Mouse (Mus musculus): ENCODE results near the gene Sgta. TPM values are rescaled to one million over a fixed set of nuclear protein-coding genes. Genes with fewer than 3 reads are reported as not detected.

Sgta gene
- polyA plus RNA-seq, 2 experiments = 38.4 to 43.8 TPM

DNA sequence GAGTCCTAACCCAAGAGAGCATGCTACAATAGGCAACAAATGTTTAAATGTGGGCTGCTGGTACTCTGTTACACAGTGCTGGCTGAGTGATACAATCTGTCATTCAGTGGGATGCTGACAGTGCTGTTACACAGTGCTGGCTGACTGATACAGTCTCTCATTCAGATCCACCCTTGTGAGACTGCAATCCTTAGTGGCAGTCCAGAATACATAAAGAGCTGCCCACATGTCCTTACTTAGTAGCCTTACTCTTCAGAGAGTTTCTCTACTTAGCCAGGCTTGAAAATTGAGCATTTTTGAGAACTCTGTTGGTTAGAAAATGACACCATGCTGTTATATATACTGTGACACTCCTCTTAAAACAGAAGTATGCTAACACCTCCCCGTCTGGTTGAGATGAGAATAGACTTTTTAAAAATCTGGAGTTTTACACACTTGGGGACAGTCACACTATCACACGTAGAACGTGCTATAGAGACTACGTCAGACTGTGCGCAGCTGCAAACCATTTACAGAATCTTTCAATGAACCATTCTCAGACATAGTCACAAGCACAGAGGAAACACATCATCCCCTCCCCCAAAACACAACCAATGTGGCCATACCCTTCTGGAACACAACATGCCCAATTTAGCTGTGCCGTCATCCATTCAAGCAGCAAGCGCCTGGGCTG lies 53.8 kb downstream of the Sgta start:
- Histone ChIP-seq H3K27ac (no peak overlapping the region), H3K27me3 (ENCODE audit: control insufficient read depth, insufficient read depth, low read length) (no peaks in the 10 kb centered on the region), H3K36me3 (replicated peaks; ENCODE audit: control insufficient read depth, insufficient read depth, low read depth) (no peaks in the 10 kb centered on the region), H3K9me3 (ENCODE audit: control insufficient read depth, low read length) (no peaks in the 10 kb centered on the region), H3K9ac (replicated peaks) (no peak overlapping the region), H3K4me2 (ENCODE audit: low read depth) (no peak overlapping the region), H3K4me1 (replicated peaks; ENCODE audit: control insufficient read depth in 2 of 2, insufficient read depth in 2 of 2, low read length in 1 of 2) (no peaks in the 10 kb centered on the region), H3K4me3 (ENCODE audit: insufficient read depth in 1 of 2, low read depth in 2 of 2, low read length in 2 of 2) (no peak overlapping the region)
- DNase-seq (ENCODE audit: low read depth in 3 of 3, low spot score in 3 of 3) = no peak
- TF ChIP-seq CTCF (IDR thresholded peaks at IDR 0.05; ENCODE audit: low read depth) (no peak), EP300 (IDR thresholded peaks at IDR 0.05; ENCODE audit: low read depth) (no peak)
- ATAC-seq (ENCODE audit: insufficient read depth) = no peak
- 74% methylated on average over 7 of the region's 7 CpGs for WGBS (ENCODE audit: insufficient replicate concordance)

DNA sequence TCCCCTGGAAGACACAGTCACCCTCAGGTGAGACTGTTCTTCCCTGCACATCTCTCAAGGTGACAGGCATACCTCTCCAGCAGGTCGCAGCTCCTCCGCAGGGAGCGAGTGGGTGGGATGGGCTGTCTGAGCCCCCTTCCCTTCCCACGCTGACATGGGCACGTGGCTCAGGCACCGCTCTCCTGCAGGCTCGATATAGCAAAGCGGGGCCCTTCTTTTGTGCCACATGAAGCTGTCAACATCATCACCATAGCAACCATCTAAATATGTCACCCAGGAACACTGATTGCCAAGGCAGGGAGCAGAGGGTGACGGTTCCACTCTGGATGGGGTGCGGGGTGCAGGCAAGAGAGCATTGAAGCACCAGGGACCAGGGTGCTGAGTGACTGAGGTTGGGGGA lies 58.8 kb downstream of the Sgta start:
- H3K4me3 ChIP-seq (ENCODE audit: insufficient read depth in 1 of 2, low read depth in 2 of 2, low read length in 2 of 2) = no peak overlapping the region
- WGBS (ENCODE audit: insufficient replicate concordance) = 57% methylated on average over 10 of the region's 10 CpGs
- no peak for TF ChIP-seq CTCF (IDR thresholded peaks at IDR 0.05; ENCODE audit: low read depth)
- no peak for TF ChIP-seq EP300 (IDR thresholded peaks at IDR 0.05; ENCODE audit: low read depth)
- H3K36me3 ChIP-seq (replicated peaks; ENCODE audit: control insufficient read depth, insufficient read depth, low read depth) = no peaks in the 10 kb centered on the region
- H3K4me1 ChIP-seq (replicated peaks; ENCODE audit: control insufficient read depth in 2 of 2, insufficient read depth in 2 of 2, low read length in 1 of 2) = peaks cover 3 to 8% of the 10 kb centered on the region in 2 experiments; a peak in 3 of 4 replicates
- no peak for DNase-seq (ENCODE audit: low read depth in 3 of 3, low spot score in 3 of 3)
- no peak overlapping the region for H3K4me2 ChIP-seq (ENCODE audit: low read depth)
- no peaks in the 10 kb centered on the region for H3K27me3 ChIP-seq (ENCODE audit: control insufficient read depth, insufficient read depth, low read length)
- H3K9ac ChIP-seq (replicated peaks) = no peak overlapping the region
- ATAC-seq (ENCODE audit: insufficient read depth) = no peak
- H3K9me3 ChIP-seq (ENCODE audit: control insufficient read depth, low read length) = no peaks in the 10 kb centered on the region
- no peak overlapping the region for H3K27ac ChIP-seq

DNA sequence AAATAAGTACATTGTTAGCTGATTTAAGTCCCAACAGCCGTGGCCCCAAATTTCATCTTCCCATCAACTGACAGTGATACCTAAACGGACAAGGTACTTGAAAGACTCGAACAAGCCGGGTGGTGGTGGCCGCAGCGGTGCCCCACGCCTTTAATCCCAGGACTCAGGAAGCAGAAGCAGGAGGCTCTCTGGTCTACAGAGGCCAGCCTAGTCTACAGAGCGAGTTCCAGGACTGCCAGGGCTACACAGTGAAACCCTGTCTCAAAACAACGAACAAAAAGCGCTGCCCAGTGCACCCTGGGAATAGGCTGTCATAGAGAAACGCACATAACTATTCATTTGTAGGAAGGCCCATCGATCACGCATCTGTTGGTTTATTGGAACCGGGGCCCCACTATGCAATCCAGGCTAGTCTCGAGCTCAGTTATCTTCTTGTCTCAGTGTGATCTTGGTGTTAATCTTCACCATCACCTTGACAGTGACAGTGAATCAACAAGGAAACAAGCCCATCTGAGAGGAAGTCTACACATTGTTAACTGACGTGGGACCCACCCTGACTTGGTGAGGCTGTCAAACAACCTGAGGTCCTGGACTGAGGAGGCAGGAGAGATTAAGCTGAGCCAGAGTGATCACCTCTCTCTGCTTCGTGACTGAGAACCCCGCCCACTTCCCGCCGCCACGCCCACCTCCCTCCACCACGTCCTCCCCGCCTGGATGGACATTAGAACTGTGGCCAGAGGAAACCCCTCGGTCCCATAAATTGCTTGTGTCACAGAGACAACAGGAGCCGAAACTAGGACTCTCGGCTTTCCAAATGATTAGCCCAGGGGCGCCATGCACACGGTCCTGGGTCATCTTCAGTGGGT lies 59.6 kb downstream of the Sgta start:
- no peaks in the 10 kb centered on the region for H3K27me3 ChIP-seq (ENCODE audit: control insufficient read depth, insufficient read depth, low read length)
- ATAC-seq (ENCODE audit: insufficient read depth) = peak; percentile 25; the same call in 1 of the 2 replicates
- H3K27ac ChIP-seq = no peak overlapping the region
- peak overlapping the region; percentile 34 for H3K4me2 ChIP-seq (ENCODE audit: low read depth)
- no peaks in the 10 kb centered on the region for H3K36me3 ChIP-seq (replicated peaks; ENCODE audit: control insufficient read depth, insufficient read depth, low read depth)
- H3K9ac ChIP-seq (replicated peaks) = no peak overlapping the region
- DNase-seq (ENCODE audit: low read depth in 3 of 3, low spot score in 3 of 3) = no peak
- H3K9me3 ChIP-seq (ENCODE audit: control insufficient read depth, low read length) = no peaks in the 10 kb centered on the region
- TF ChIP-seq CTCF (IDR thresholded peaks at IDR 0.05; ENCODE audit: low read depth) (no peak), EP300 (IDR thresholded peaks at IDR 0.05; ENCODE audit: low read depth) (no peak)
- H3K4me3 ChIP-seq (ENCODE audit: insufficient read depth in 1 of 2, low read depth in 2 of 2, low read length in 2 of 2) = no peak overlapping the region
- WGBS (ENCODE audit: insufficient replicate concordance) = 27% methylated on average over 28 of the region's 28 CpGs
- H3K4me1 ChIP-seq (replicated peaks; ENCODE audit: control insufficient read depth in 2 of 2, insufficient read depth in 2 of 2, low read length in 1 of 2) = peaks cover 3 to 8% of the 10 kb centered on the region in 2 experiments; a peak in 3 of 4 replicates

DNA sequence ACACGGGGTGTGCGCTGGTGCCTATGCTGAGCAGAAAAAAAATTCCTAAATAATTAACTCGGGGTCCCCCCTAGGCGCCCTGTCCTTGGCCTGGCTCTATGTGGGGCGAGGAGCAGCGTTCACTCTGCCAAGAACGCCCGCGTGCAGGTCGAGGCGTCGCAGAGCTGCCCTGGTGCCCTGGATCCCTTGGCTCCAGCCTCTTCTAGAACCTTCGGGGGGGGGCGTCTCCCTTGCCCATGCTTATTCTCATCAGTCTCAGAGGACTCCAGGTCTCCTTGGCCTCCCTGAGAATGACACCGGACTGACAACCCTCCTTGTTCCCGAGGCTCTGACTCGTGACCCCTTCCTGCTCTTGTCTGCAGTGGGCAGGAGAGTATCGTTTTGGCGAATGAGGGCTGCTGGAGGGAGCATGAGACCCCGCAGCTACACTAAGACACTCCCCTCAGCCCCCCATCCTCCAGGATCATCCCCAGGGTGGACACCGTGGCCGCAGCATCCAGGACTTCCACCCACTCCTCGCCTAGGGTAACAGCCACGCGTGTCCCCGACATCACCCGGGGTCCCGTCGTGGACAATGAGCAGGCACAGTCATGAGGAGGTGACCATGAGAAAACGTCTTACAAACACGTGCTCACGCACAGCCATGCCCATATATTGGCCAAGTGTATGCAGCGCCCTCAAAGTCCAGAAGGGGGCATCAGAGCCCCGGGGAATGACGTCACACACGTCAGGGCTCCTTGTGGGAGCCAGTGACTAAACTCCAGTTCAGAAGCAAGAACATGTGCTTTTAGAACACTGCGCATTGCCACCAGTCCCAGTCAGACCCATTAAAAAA lies 60.4 kb downstream of the Sgta start:
- no peak overlapping the region for H3K9ac ChIP-seq (replicated peaks)
- TF ChIP-seq EP300 (IDR thresholded peaks at IDR 0.05; ENCODE audit: low read depth) = no peak
- TF ChIP-seq CTCF (IDR thresholded peaks at IDR 0.05; ENCODE audit: low read depth) = peak; percentile 95
- no peaks in the 10 kb centered on the region for H3K36me3 ChIP-seq (replicated peaks; ENCODE audit: control insufficient read depth, insufficient read depth, low read depth)
- peak; percentile 65 to 76 (median 65) for DNase-seq (ENCODE audit: low read depth in 3 of 3, low spot score in 3 of 3)
- no peaks in the 10 kb centered on the region for H3K9me3 ChIP-seq (ENCODE audit: control insufficient read depth, low read length)
- peak; percentile 72 for ATAC-seq (ENCODE audit: insufficient read depth)
- peaks cover 3 to 8% of the 10 kb centered on the region in 2 experiments; a peak in 3 of 4 replicates for H3K4me1 ChIP-seq (replicated peaks; ENCODE audit: control insufficient read depth in 2 of 2, insufficient read depth in 2 of 2, low read length in 1 of 2)
- WGBS (ENCODE audit: insufficient replicate concordance) = 26% methylated on average over 37 of the region's 37 CpGs
- peak overlapping the region; percentile 34 for H3K4me2 ChIP-seq (ENCODE audit: low read depth)
- H3K4me3 ChIP-seq (ENCODE audit: insufficient read depth in 1 of 2, low read depth in 2 of 2, low read length in 2 of 2) = no peak overlapping the region
- H3K27ac ChIP-seq = no peak overlapping the region
- H3K27me3 ChIP-seq (ENCODE audit: control insufficient read depth, insufficient read depth, low read length) = no peaks in the 10 kb centered on the region
